In genomic region chrX:94234532-94235189, GRCm38 (mm10) we compare ENCODE assay signal across 8 mouse cellular contexts. TPM values are rescaled to one million over a fixed set of nuclear protein-coding genes. Genes with fewer than 3 reads are reported as not detected.
DNase-seq lines count a peak whose midpoint lies in the region; ATAC-seq and TF ChIP-seq lines count a peak whose summit lies in the region.

TSS of gene Klhl15 (plus strand) at chrX:94234599.

- peak within 1 kb of the TSS; percentile 61 for H3K4me2 ChIP-seq in lung, embryonic 14.5 days

- no peaks in the 10 kb centered on the region for H3K9me3 ChIP-seq in lung, embryonic 14.5 days (ENCODE audit: low read depth, low read length)

- H3K4me3 ChIP-seq in lung, embryonic 14.5 days (ENCODE audit: low read depth, low read length): peak within 1 kb of the TSS; percentile 59

- peak; percentile 33; the same call in 1 of the 2 replicates for TF ChIP-seq CTCF in lung, embryonic 14.5 days (IDR thresholded peaks at IDR 0.05; ENCODE audit: low read depth)

- H3K36me3 ChIP-seq in lung, embryonic 14.5 days (ENCODE audit: insufficient read depth): no peaks in the 10 kb centered on the region

- DNase-seq in MN1 (ENCODE audit: low spot score): peak; percentile 81
- DNase-seq in cerebellum, adult 8-10 months: peak; percentile 70
- DNase-seq in forelimb bud, embryonic 11.5 days (ENCODE audit: low read depth, low spot score): peak; percentile 84
- peak; percentile 69 to 74 for DNase-seq in layer of hippocampus, adult 8-10 months (ENCODE audit: low spot score in 2 of 2)
- DNase-seq in lung, embryonic 14.5 days: peak; percentile 91
- DNase-seq in thymus, adult 18-20 months: peak; percentile 73 to 82

- H3K9ac ChIP-seq in lung, embryonic 14.5 days: peak within 1 kb of the TSS; percentile 67

- no peaks in the 10 kb centered on the region for H3K4me1 ChIP-seq in lung, embryonic 14.5 days (ENCODE audit: insufficient read depth)

- peaks cover 15% of the 10 kb centered on the region; the same call in 1 of the 2 replicates for H3K27me3 ChIP-seq in lung, embryonic 14.5 days (ENCODE audit: insufficient read depth, low read length)

- WGBS in lung, embryonic 14.5 days: 5% methylated on average over 55 of the region's 70 CpGs

- peak within 1 kb of the TSS; percentile 87 for H3K27ac ChIP-seq in lung, embryonic 14.5 days (ENCODE audit: low read depth)

- peak; percentile 88 to 89 for ATAC-seq in hematopoietic stem cell, adult 5-6 weeks (replicated peaks in 1 of 2; ENCODE audit: insufficient read depth in 1 of 2, low FRiP score in 2 of 2, low TSS enrichment in 1 of 2, low read depth in 1 of 2, poor library complexity in 2 of 2, severe bottlenecking in 2 of 2)
- peak; percentile 99 for ATAC-seq in lung, embryonic 14.5 days (ENCODE audit: insufficient read depth)
- peak; percentile 85 for ATAC-seq in neutrophil, adult 5-6 weeks (ENCODE audit: extremely low read depth, insufficient number of reproducible peaks, low FRiP score, poor library complexity, severe bottlenecking)

RNA-seq across cellular contexts. Expression of gene Klhl15, which starts in this region (rescaled TPM):
- 13.1 and 17.9 TPM in 2 replicates for total RNA-seq in hematopoietic stem cell, adult 5-6 weeks (2017)
- total RNA-seq in layer of hippocampus, adult 8-10 months (2022): 10 to 100 TPM; 23.4 to 27.5 (median 24.8) TPM
- 9.1 and 10.4 TPM in 2 replicates for polyA plus RNA-seq in lung, embryonic 14.5 days (2014; fragmentation: Nextera tagmentation; extraction: Ambion mirVana)
- total RNA-seq in neutrophil, adult 5-6 weeks (2017): 10.1 and 13.3 TPM in 2 replicates

Comparison
In these comparisons a context has a peak if more than half of its experiments do, and no peak if none do; other contexts are left out.
1. Peak in every context shown above with its lines: DNase-seq, ATAC-seq, H3K4me3 ChIP-seq and H3K27ac ChIP-seq.